Mouse (Mus musculus): ENCODE results near the gene Wdfy3. TPM values are rescaled to one million over a fixed set of nuclear protein-coding genes. Genes with fewer than 3 reads are reported as not detected.

Gene Wdfy3
- polyA plus RNA-seq, 1 experiment, result 13.7 TPM

DNA sequence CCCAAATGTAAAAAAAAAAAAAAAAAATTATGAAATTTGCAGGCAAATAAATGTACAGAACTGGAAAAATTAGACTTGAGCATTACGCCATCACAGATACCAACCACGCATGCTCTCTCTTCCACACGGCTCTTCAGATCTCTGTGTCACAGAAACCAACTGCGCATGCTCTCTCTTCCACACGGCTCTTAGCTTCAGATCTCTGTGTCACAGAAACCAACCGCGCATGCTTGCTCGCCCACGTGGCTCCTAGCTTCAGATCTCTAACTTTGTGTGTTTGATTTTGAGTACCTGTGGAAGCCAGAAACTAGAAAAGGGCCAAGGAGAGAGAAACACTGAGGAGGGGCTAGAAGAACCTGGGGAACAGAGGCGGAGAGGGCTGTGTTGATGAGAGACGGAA is 46.3 kb downstream of the Wdfy3 start:
- Histone ChIP-seq H3K27ac (ENCODE audit: control insufficient read depth, insufficient read depth, low read depth, low read length, poor library complexity) (no peak overlapping the region), H3K4me3 (replicated peaks; ENCODE audit: control insufficient read depth, low read depth, low read length) (no peak overlapping the region), H3K4me1 (ENCODE audit: control insufficient read depth, insufficient read depth, low read length) (no peaks in the 10 kb centered on the region)
- TF ChIP-seq CTCF (IDR thresholded peaks at IDR 0.05; ENCODE audit: control insufficient read depth, insufficient read depth, low read length), result no peak
- TF ChIP-seq POLR2A (IDR thresholded peaks at IDR 0.05; ENCODE audit: borderline replicate concordance, control insufficient read depth, low read depth, low read length), result no peak
- WGBS, result 90% methylated on average over 11 of the region's 11 CpGs

DNA sequence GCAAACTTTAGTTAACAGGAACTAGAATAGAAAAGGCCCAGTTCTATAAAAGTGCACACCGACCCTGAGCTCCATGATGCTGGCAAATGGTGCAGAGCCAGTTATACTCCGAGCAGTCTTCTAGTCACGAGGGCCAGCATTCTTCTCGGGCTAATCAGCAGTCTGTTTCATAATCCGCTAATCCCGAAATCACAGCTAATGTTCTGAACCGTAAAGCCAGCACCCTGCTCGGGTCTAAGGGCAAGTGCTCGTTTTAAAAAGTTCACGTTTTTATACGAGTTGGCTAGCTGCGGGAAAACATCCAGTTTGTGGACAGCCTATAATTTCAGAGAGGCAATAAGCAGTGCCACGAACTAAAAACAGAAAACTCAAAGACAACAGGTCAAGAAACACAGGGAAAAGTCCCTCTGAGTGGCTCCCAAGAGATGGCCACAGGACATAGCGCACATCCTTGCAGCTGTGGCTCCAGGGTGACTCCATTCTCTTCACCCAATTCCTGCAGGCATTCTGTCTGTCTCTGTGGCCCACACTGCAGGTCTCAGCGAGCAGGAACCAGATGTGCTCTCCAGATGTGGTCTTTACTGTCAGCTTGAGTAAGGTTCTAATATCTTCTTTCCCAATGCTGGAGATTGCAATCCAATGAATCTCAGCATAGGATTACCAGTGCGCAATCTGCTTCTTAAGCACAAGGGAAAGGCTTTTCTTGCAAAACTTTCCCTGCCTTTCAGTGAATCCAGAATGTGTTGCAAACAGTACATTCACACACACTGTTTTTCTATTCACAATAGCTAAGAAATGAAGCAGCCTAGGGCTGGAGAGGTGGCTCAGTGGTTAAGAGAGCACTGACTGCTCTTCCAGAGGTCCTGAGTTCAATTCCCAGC is 47.5 kb downstream of the Wdfy3 start:
- WGBS, result 89% methylated on average over 16 of the region's 16 CpGs
- Histone ChIP-seq H3K27ac (ENCODE audit: control insufficient read depth, insufficient read depth, low read depth, low read length, poor library complexity) (no peak overlapping the region), H3K4me1 (ENCODE audit: control insufficient read depth, insufficient read depth, low read length) (no peaks in the 10 kb centered on the region), H3K4me3 (replicated peaks; ENCODE audit: control insufficient read depth, low read depth, low read length) (no peak overlapping the region)
- TF ChIP-seq POLR2A (IDR thresholded peaks at IDR 0.05; ENCODE audit: borderline replicate concordance, control insufficient read depth, low read depth, low read length) (no peak), CTCF (IDR thresholded peaks at IDR 0.05; ENCODE audit: control insufficient read depth, insufficient read depth, low read length) (no peak)

DNA sequence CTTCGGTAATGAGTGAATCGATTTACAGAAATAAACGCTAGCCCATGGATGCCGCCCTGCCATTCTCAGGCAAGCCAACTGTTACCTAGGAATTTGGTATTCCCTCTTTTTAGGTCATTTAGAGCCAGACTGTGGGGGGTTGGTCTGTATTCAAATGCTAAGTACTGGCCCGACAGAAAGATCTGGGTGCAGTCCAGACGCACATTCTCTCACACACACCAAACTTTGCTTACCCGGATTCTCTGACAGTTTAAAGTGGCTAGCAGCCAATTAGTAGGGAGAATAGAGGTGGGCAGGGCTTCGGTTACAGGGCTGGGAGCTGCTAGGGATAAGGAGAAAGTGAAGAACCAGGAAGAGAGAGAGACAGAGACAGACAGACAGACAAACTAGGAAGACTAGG is 55.5 kb downstream of the Wdfy3 start:
- Histone ChIP-seq H3K27ac (ENCODE audit: control insufficient read depth, insufficient read depth, low read depth, low read length, poor library complexity) (no peak overlapping the region), H3K4me1 (ENCODE audit: control insufficient read depth, insufficient read depth, low read length) (no peaks in the 10 kb centered on the region), H3K4me3 (replicated peaks; ENCODE audit: control insufficient read depth, low read depth, low read length) (no peak overlapping the region)
- no peak for TF ChIP-seq CTCF (IDR thresholded peaks at IDR 0.05; ENCODE audit: control insufficient read depth, insufficient read depth, low read length)
- TF ChIP-seq POLR2A (IDR thresholded peaks at IDR 0.05; ENCODE audit: borderline replicate concordance, control insufficient read depth, low read depth, low read length), result no peak
- WGBS, result 88% methylated on average over 8 of the region's 8 CpGs

DNA sequence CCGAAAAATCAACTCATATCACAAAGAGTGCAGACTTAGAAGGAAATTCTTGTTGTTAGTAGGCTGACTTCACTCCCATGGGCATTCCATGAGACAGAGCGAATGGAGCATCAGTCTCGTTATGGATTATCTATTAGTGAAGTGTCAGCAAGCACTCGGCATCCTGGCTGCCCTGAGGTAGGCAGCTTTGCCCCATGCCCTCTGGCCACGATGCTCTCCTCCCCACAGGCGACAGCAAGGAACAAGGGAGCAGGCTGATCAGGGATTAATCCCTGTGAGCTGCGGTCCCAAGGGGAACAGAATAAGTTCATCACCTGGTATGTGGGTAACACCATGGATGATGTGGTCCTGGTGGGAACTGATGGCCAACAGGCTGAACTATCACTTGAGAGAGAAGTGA is 55.9 kb downstream of the Wdfy3 start:
- Histone ChIP-seq H3K4me3 (replicated peaks; ENCODE audit: control insufficient read depth, low read depth, low read length) (no peak overlapping the region), H3K27ac (ENCODE audit: control insufficient read depth, insufficient read depth, low read depth, low read length, poor library complexity) (no peak overlapping the region), H3K4me1 (ENCODE audit: control insufficient read depth, insufficient read depth, low read length) (no peaks in the 10 kb centered on the region)
- TF ChIP-seq POLR2A (IDR thresholded peaks at IDR 0.05; ENCODE audit: borderline replicate concordance, control insufficient read depth, low read depth, low read length), result no peak
- no peak for TF ChIP-seq CTCF (IDR thresholded peaks at IDR 0.05; ENCODE audit: control insufficient read depth, insufficient read depth, low read length)
- WGBS, result 95% methylated on average over 7 of the region's 7 CpGs

DNA sequence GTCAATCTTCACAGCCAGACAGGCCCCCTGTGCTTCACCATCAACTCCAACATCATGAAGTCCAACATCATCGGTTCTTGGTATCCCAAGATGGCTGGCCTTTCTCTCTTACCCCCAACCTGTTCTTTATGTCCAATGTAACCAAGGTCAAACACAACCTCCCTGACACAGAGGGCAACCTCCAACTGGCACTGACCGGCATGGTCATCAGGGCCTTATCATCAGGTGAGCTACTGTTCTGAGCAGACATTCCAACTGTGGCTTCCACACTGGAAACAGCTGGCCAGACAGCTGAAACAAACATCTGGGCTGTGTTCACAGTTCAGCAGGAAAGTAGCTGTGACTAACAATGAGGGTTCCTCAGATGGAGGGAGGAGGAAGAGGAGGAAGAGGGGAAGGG is 58.8 kb downstream of the Wdfy3 start:
- TF ChIP-seq CTCF (IDR thresholded peaks at IDR 0.05; ENCODE audit: control insufficient read depth, insufficient read depth, low read length) (no peak), POLR2A (IDR thresholded peaks at IDR 0.05; ENCODE audit: borderline replicate concordance, control insufficient read depth, low read depth, low read length) (no peak)
- 85% methylated on average over 2 of the region's 2 CpGs for WGBS

DNA sequence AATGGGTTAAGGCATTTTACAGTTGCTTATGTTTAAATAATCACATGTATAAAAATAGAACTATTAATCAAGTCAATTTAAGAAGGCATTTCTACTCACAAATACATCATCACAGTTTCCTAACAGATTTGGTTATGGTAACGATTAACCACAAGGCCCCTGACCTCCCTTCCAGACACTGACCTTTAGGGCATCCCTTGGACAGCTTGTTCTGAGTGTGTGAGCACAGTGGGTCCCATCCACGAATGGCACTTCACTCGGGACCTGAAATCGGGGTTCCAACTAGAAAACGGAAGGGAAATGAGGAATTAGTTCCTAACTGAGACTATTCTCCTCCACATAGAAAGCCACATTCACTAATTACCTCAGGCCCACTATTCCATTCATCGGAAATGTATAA is 60.1 kb downstream of the Wdfy3 start:
- 89% methylated on average over 6 of the region's 6 CpGs for WGBS
- no peak overlapping the region for H3K27ac ChIP-seq (ENCODE audit: control insufficient read depth, insufficient read depth, low read depth, low read length, poor library complexity)
- TF ChIP-seq CTCF (IDR thresholded peaks at IDR 0.05; ENCODE audit: control insufficient read depth, insufficient read depth, low read length), result no peak
- TF ChIP-seq POLR2A (IDR thresholded peaks at IDR 0.05; ENCODE audit: borderline replicate concordance, control insufficient read depth, low read depth, low read length), result no peak

More for the DNA sequence above, 58.8 kb downstream of the Wdfy3 start:
- Histone ChIP-seq H3K4me3 (replicated peaks; ENCODE audit: control insufficient read depth, low read depth, low read length) (no peak overlapping the region), H3K4me1 (ENCODE audit: control insufficient read depth, insufficient read depth, low read length) (no peaks in the 10 kb centered on the region), H3K27ac (ENCODE audit: control insufficient read depth, insufficient read depth, low read depth, low read length, poor library complexity) (no peak overlapping the region)

DNA sequence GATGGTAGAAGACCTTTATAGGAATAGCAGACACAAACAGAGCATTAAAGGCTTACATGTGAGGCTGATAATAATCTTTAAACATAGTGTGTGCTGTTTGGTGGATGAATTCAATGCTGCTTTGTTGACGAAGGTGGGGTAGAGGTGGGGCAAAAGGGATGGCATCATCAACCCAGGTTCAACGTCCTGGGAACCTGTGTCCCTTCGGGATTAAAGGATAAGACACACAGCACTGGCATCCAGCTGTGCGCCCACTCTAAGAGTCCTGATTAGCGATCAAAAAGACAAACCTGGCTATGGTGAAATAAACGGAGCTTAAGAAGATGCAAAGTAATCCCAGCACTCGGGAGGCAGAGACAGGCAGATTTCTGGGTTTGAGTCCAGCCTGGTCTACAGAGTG is 61.0 kb downstream of the Wdfy3 start:
- TF ChIP-seq POLR2A (IDR thresholded peaks at IDR 0.05; ENCODE audit: borderline replicate concordance, control insufficient read depth, low read depth, low read length) (no peak), CTCF (IDR thresholded peaks at IDR 0.05; ENCODE audit: control insufficient read depth, insufficient read depth, low read length) (no peak)
- WGBS, result 87% methylated on average over 7 of the region's 7 CpGs
- Histone ChIP-seq H3K27ac (ENCODE audit: control insufficient read depth, insufficient read depth, low read depth, low read length, poor library complexity) (no peak overlapping the region), H3K4me1 (ENCODE audit: control insufficient read depth, insufficient read depth, low read length) (peaks cover 1% of the 10 kb centered on the region), H3K4me3 (replicated peaks; ENCODE audit: control insufficient read depth, low read depth, low read length) (no peak overlapping the region)

More for the DNA sequence above, 60.1 kb downstream of the Wdfy3 start:
- H3K4me1 ChIP-seq (ENCODE audit: control insufficient read depth, insufficient read depth, low read length), result no peaks in the 10 kb centered on the region
- no peak overlapping the region for H3K4me3 ChIP-seq (replicated peaks; ENCODE audit: control insufficient read depth, low read depth, low read length)

DNA sequence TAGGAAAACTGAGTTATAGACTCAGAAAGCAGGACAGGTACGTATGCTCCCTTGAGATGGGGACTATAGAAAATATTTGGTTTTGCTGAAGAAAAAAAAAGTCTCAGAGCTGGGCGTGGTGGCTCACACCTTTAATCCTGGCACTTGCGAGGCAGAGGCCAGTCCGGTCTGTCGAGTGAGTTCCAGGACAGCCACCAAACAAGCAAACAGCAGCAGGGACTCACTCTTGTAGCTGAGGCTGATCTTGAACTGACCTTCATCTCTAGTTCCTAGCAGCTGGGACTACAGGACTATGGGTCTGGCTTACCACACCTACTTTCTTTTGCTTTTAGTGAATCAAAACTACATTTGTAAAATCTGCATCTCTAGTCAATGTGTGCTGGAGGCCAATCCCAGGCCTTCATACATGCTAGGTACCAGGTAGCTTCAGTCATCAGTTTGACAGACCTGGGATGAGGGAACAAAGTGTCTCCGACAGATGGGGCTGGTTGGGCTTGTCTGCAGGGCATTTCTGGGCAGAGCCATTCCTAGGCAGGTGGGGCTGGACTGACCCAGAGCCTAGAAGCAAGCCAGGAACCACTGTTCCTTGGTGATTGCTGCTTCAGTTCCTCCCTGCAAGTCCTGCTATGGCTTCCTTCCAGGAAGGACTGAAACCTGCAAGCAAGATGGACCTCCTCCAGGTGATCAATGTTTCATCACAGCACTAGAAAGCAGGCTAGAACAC is 63.3 kb downstream of the Wdfy3 start:
- Histone ChIP-seq H3K27ac (ENCODE audit: control insufficient read depth, insufficient read depth, low read depth, low read length, poor library complexity) (no peak overlapping the region), H3K4me1 (ENCODE audit: control insufficient read depth, insufficient read depth, low read length) (peaks cover 1% of the 10 kb centered on the region), H3K4me3 (replicated peaks; ENCODE audit: control insufficient read depth, low read depth, low read length) (no peak overlapping the region)
- TF ChIP-seq POLR2A (IDR thresholded peaks at IDR 0.05; ENCODE audit: borderline replicate concordance, control insufficient read depth, low read depth, low read length), result no peak
- no peak for TF ChIP-seq CTCF (IDR thresholded peaks at IDR 0.05; ENCODE audit: control insufficient read depth, insufficient read depth, low read length)
- 93% methylated on average over 6 of the region's 6 CpGs for WGBS

All from bone marrow, adult 2 months (tissue).